Mouse (Mus musculus): ENCODE results near the gene Zfp825. TPM values are rescaled to one million over a fixed set of nuclear protein-coding genes. Genes with fewer than 3 reads are reported as not detected.
"Not testable (repeated sequence)": the region's sequence is repeated elsewhere in the genome, so short reads cannot be mapped to it uniquely, and the experiment has no call there.

The Zfp825 gene
- total and polyA plus RNA-seq, 3 experiments = 0.48 to 22.9 (median 15.2) TPM

DNA sequence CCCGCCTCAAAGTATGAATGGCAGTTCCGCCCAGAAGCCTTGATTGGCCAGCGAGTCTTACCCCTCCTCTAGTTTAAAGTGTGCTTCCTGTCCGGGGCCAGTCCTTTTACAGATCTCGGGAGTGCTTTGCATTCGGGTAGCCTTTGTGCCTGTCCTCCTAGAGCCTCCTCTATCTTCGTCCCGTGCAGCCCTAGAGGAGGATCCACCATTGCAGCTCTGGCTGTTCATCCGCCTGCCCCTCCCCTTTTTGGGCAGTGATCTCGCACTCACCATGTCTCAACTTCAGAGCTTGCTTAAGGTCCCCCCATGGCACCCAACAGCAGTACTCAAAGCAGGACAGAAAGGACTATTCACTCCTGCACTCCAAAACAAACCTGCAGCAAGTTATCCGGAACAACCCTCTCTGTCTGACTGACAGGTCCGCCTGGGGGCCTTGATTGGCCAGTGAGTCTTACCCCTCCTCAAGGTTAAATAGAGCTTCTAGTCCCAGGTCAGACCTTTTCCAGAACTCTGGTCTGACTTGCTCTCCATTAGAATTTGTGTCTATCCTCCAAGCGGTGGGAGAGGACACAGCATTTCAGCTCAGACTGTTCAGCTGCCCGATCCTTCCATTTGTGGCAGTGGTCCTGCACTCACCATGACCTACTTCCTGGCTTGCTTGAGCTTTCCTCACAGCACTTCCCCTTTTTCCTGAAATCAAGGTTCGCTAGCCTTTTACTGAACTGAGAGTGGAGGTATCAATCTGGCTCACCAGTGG is 28.9 kb upstream of the Zfp825 start:
- DNase-seq (ENCODE audit: low spot score) = no peak

DNA sequence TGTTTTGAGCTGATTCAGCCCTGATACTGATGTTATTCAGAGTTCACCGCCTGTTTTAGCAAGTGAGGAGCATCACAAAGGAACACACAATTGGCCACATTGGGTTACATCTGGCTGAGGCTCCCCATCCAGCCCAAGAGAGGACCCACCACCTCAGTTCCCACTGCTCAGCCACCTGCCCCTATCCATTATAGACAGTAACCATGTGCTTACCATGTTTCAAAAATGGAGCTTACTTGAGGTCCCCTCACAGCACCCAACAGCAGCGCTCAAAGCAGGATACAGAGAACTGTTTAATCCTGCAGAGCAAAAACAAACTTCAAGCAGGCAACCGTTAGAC is 28.3 kb upstream of the Zfp825 start:
- not testable (repeated sequence) for H3K27me3 ChIP-seq (ENCODE audit: insufficient read depth, low read length); ATAC-seq (ENCODE audit: extremely low read depth, insufficient number of reproducible peaks, low FRiP score, poor library complexity, severe bottlenecking); H3K9me3 ChIP-seq (replicated peaks); DNase-seq (ENCODE audit: low spot score); H3K36me3 ChIP-seq (replicated peaks)
- peak overlapping the region; percentile 70 for H3K4me3 ChIP-seq (ENCODE audit: low read depth, low read length)
- peaks cover 11% of the 10 kb centered on the region for H3K4me1 ChIP-seq (ENCODE audit: insufficient read depth, low read depth, low read length)

More for the DNA sequence above, 28.9 kb upstream of the Zfp825 start:
- no peaks in the 10 kb centered on the region for H3K36me3 ChIP-seq (replicated peaks)
- TF ChIP-seq GATA2 (IDR thresholded peaks at IDR 0.05; ENCODE audit: borderline replicate concordance, low read depth, low read length) = no peak
- TF ChIP-seq TAL1 (conservative IDR thresholded peaks at IDR 0.05; ENCODE audit: low read depth, low read length) = no peak
- no peak for TF ChIP-seq GATA1 (IDR thresholded peaks at IDR 0.05; ENCODE audit: borderline replicate concordance, low read length)
- no peak for TF ChIP-seq POLR2AphosphoS5 (IDR thresholded peaks at IDR 0.05; ENCODE audit: insufficient replicate concordance, low read depth, low read length)
- TF ChIP-seq CTCF (IDR thresholded peaks at IDR 0.05; ENCODE audit: low read depth, low read length) = no peak
- no peaks in the 10 kb centered on the region for H3K27me3 ChIP-seq (ENCODE audit: insufficient read depth, low read length)
- H3K4me1 ChIP-seq (ENCODE audit: insufficient read depth, low read depth, low read length) = peaks cover 11% of the 10 kb centered on the region
- peak overlapping the region; percentile 70 for H3K4me3 ChIP-seq (ENCODE audit: low read depth, low read length)
- ATAC-seq (ENCODE audit: extremely low read depth, insufficient number of reproducible peaks, low FRiP score, poor library complexity, severe bottlenecking) = peak; percentile 96
- H3K9me3 ChIP-seq (replicated peaks) = no peaks in the 10 kb centered on the region

DNA sequence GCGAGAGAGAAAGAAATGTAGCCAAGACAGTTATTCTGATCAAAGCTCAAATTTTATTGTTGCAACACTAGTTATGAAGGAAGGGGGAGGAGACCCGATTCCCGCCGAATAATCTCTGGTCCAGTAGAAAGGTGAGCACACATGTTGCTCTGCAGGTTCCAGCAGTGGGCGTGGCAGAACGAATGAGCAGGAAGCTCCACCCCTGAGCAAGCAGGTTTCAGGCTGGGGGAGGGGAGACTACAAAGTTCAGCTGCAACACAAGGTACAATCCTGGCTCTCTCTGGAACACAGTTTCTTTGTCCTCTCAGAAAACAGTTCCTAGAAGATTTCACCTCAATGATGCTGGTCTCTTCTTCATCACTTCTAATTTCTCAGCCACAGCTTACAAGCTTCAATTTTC is 14.2 kb upstream of the Zfp825 start:
- H3K4me3 ChIP-seq (ENCODE audit: low read depth, low read length); H3K36me3 ChIP-seq (replicated peaks); ATAC-seq (ENCODE audit: extremely low read depth, insufficient number of reproducible peaks, low FRiP score, poor library complexity, severe bottlenecking); DNase-seq (ENCODE audit: low spot score); H3K4me1 ChIP-seq (ENCODE audit: insufficient read depth, low read depth, low read length); H3K9me3 ChIP-seq (replicated peaks); H3K27me3 ChIP-seq (ENCODE audit: insufficient read depth, low read length): not testable (repeated sequence)

DNA sequence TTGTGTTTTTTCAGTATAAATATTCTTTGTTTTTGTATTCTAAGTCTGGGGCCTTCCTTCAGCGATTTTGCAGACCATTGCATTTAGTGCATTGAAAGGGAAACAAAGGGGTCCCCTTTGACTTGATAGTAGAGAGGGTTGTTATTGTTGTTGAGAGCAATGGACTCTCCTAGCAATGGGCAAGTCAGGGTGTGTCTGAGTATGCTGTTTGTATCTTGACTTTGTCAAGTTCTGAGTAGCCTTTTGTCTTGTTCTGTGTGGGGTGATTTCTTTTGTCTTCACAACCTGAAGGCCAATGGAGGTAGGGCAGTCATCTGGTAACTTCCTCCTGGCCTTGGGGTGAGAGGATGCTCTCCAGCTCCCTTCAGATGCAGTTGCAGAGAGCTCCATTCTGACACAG is 9.1 kb upstream of the Zfp825 start:
- not testable (repeated sequence) for H3K9me3 ChIP-seq (replicated peaks); ATAC-seq (ENCODE audit: extremely low read depth, insufficient number of reproducible peaks, low FRiP score, poor library complexity, severe bottlenecking); H3K4me1 ChIP-seq (ENCODE audit: insufficient read depth, low read depth, low read length); H3K36me3 ChIP-seq (replicated peaks); H3K4me3 ChIP-seq (ENCODE audit: low read depth, low read length); H3K27me3 ChIP-seq (ENCODE audit: insufficient read depth, low read length); DNase-seq (ENCODE audit: low spot score)

DNA sequence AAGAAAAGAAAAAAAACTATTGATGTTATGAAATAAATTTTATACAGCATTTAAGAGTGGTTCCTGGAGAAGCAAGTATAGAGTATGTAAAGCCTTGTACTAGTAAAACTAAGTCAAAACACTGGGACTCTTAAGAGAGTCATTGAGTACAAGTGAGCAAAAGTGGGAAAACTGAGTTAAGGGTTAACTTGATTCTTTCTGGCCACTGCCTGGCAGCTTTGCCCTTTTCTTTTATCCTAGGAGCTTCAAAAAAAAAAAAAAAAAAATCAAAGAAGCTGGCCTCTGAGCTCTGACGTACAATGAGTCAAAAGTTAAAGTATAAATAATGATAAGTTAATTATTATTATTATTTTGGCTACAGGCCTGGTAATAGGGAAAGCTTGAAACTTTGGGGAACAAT is 5.9 kb upstream of the Zfp825 start:
- H3K4me1 ChIP-seq (ENCODE audit: insufficient read depth, low read depth, low read length); H3K9me3 ChIP-seq (replicated peaks); H3K27me3 ChIP-seq (ENCODE audit: insufficient read depth, low read length); ATAC-seq (ENCODE audit: extremely low read depth, insufficient number of reproducible peaks, low FRiP score, poor library complexity, severe bottlenecking); H3K36me3 ChIP-seq (replicated peaks); H3K4me3 ChIP-seq (ENCODE audit: low read depth, low read length); DNase-seq (ENCODE audit: low spot score): not testable (repeated sequence)

DNA sequence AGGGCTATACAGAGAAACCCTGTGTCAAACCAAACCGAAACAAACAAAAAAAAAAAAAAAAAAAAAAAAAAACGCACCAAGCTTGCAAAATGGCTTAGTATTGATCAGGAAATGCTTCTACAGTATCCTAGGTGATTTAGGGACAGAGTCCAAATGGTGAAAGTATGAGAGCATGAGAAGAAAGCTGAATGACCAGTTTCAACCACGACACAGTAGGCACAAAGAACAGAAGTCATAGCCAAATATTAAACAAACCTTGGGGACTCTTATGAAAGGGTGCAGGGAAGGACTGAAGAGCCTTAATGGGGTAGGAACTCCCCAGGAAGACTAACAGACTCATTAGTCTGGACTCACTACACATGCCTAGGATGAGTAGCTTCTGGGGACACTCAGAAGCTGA is 9.5 kb downstream of the Zfp825 start:
- not testable (repeated sequence) for DNase-seq (ENCODE audit: low spot score); H3K9me3 ChIP-seq (replicated peaks); ATAC-seq (ENCODE audit: extremely low read depth, insufficient number of reproducible peaks, low FRiP score, poor library complexity, severe bottlenecking); H3K4me1 ChIP-seq (ENCODE audit: insufficient read depth, low read depth, low read length); H3K27me3 ChIP-seq (ENCODE audit: insufficient read depth, low read length); H3K36me3 ChIP-seq (replicated peaks); H3K4me3 ChIP-seq (ENCODE audit: low read depth, low read length)

DNA sequence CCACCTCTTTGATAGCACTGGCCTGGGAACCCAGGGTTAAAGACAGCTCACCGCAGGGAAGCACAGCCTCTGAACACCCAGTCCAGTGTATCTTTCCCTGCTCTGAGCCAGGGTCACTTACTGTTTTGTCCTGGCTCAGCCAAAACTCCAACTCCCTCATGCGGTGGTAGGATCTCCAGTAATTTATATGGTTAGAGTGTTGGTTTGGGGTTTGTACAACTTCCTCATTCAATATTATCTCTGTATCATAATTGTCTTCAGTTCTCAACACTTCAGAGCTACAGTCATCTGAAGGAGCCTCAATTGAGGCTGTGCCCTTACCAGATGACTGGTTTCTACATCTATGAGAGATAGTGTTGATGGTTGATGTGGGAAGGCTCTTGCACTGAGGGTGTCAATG is 22.3 kb downstream of the Zfp825 start:
- H3K27me3 ChIP-seq (ENCODE audit: insufficient read depth, low read length); ATAC-seq (ENCODE audit: extremely low read depth, insufficient number of reproducible peaks, low FRiP score, poor library complexity, severe bottlenecking); H3K4me1 ChIP-seq (ENCODE audit: insufficient read depth, low read depth, low read length); H3K36me3 ChIP-seq (replicated peaks); H3K4me3 ChIP-seq (ENCODE audit: low read depth, low read length); DNase-seq (ENCODE audit: low spot score); H3K9me3 ChIP-seq (replicated peaks): not testable (repeated sequence)

DNA sequence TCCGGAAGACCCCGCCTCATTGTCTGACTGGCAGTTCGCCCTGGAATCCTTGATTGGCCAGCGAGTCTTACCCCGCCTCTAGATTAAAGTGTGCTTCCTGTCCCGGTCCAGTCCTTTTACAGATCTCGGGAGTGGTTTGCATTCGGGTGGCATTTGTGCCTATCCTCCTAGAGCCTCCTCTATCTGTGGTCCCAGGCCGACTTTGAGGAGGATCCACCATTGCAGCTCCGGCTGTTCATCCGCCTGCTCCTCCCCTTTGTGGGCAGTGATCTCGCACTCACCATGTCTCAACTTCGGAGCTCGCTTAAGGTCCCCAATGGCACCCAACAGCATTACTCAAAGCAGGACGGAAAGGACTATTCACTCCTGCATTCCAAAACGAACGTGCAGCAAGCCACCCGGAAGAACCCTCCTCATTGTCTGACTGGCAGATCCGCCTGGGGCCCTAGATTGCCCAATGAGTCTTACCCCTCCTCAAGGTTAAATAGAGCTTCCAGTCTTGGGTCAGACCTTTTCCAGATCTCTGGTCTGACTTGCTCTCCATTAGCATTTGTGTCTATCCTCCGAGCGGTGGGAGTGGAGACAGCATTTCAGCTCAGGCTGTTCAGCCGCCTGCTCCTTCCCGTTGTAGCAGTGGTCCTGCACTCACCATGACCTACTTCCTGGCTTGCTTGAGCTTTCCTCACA is 30.9 kb downstream of the Zfp825 start:
- TF ChIP-seq GATA2 (IDR thresholded peaks at IDR 0.05; ENCODE audit: borderline replicate concordance, low read depth, low read length) (no peak), CTCF (IDR thresholded peaks at IDR 0.05; ENCODE audit: low read depth, low read length) (no peak)
- ATAC-seq (ENCODE audit: extremely low read depth, insufficient number of reproducible peaks, low FRiP score, poor library complexity, severe bottlenecking) = peak; percentile 99
- DNase-seq (ENCODE audit: low spot score) = peak; percentile 48
- peaks cover 6% of the 10 kb centered on the region for H3K4me1 ChIP-seq (ENCODE audit: insufficient read depth, low read depth, low read length)
- H3K27me3 ChIP-seq (ENCODE audit: insufficient read depth, low read length) = no peaks in the 10 kb centered on the region
- no peaks in the 10 kb centered on the region for H3K36me3 ChIP-seq (replicated peaks)
- no peaks in the 10 kb centered on the region for H3K9me3 ChIP-seq (replicated peaks)
- peak overlapping the region; percentile 76 for H3K4me3 ChIP-seq (ENCODE audit: low read depth, low read length)

DNA sequence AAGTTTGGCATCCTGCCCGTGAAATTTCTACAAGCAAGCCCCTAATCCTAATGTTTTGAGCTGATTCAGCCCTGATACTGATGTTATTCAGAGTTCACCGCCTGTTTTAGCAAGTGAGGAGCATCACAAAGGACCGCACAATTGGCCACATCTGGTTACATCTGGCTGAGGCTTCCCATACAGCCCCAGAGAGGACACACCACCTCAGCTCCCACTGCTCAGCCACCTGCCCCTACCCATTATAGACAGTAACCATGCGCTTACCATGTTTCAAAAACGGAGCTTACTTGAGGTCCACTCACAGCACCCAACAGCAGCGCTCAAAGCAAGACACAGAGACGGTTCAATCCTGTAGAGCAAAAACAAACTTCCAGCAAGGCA is 31.5 kb downstream of the Zfp825 start:
- H3K4me1 ChIP-seq (ENCODE audit: insufficient read depth, low read depth, low read length); H3K27me3 ChIP-seq (ENCODE audit: insufficient read depth, low read length); H3K36me3 ChIP-seq (replicated peaks); DNase-seq (ENCODE audit: low spot score); ATAC-seq (ENCODE audit: extremely low read depth, insufficient number of reproducible peaks, low FRiP score, poor library complexity, severe bottlenecking); H3K9me3 ChIP-seq (replicated peaks): not testable (repeated sequence)
- peak overlapping the region; percentile 76 for H3K4me3 ChIP-seq (ENCODE audit: low read depth, low read length)
